Mouse (Mus musculus) 3134 (cell line): ENCODE results near the gene Btbd35f19.
"Not testable (repeated sequence)": the region's sequence is repeated elsewhere in the genome, so short reads cannot be mapped to it uniquely, and the experiment has no call there.

ENCODE experiments used
- DNase-seq: peaks from one replicate; pipeline ENCODE4 v3.0.0-alpha.2; 2011; ENCODE audit warnings: low spot score; ENCODE audit not compliant: insufficient read length; ENCODE audit errors: extremely low read depth

The Btbd35f19 gene

DNA sequence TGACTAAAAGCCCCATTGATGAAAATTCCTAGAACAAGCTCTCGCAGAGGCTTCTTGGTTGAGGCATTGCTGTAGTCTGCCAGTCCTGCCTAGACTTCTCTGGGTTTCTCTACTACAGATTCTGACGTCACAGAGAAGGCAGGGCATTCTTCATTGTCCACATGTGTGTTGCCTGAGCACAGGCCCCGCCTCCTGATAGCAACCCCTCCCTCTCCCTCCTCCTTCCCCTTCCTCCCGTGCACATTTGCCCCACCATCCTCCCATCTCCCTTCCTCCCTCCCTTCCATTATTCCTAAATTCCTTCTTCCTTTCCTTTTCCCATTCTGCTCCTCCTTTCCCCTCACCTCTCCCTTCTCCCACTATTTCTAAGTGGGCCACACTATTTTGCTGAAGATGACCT lies at the start of gene Btbd35f19:
TSS of gene Btbd35f19 (minus strand) at position 101 of the 400 bp plus-strand sequence.
- DNase-seq: not testable (repeated sequence)

DNA sequence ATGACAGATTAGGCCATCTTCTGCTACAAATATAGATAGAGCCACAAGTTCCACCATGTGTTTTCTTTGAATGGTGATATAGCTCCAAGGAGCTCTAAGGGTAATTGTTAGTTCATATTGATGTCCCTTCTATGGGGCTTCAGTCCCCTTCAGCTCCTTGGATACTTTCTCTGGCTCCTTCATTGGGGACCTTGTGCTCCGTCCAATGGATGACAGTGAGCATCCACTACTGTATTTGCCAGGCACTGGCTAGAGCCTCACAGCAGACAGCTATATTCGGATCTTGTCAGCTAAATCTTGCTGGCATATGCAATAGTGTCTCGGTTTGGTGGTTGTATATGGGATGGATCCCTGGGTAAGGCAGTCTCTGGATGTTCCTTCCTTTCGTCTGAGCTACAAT lies 41.8 kb downstream of the Btbd35f19 start:
- not testable (repeated sequence) for DNase-seq

DNA sequence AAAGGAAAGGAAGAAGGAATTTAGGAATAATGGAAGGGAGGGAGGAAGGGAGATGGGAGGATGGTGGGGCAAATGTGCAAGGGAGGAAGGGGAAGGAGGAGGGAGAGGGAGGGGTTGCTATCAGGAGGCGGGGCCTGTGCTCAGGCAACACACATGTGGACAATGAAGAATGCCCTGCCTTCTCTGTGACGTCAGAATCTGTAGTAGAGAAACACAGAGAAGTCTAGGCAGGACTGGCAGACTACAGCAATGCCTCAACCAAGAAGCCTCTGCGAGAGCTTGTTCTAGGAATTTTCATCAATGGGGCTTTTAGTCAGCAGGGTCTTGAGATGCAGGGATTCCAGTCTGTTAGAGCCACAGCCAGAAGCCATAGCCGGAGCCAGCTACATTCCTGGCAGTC lies 47.6 kb downstream of the Btbd35f19 start, which contains the start of gene Btbd35f26:
TSS of gene Btbd35f26 (plus strand) at position 301 of the 400 bp plus-strand sequence.
- not testable (repeated sequence) for DNase-seq
